ENCODE assay signal across 8 mouse cellular contexts in the genomic region with DNA sequence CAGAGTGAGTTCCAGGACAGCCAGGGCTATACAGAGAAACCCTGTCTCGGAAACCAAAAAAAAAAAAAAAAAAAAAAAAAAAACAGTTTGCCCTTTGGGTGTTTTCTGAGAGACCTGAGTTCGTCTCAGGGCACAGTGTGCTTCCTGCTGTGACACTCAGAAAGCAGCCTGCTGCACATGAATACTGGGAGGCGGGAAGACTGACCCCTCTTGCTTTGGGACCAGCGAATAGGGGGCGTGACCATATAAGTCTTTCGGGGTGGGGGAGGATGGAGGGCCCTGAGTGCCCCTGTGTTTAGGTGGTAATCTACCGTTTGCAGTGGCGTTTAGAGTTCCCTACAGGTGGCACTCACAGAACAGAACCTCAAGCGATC. TPM values are rescaled to one million over a fixed set of nuclear protein-coding genes. Genes with fewer than 3 reads are reported as not detected.
A peak's percentile ranks its signal among the peaks of the same experiment; 100 is the strongest.
DNase-seq lines count a peak whose midpoint lies in the region; ATAC-seq lines count a peak whose summit lies in the region.

No protein-coding gene starts in this region.

- H3K9ac ChIP-seq in forebrain, embryonic 11.5 days (ENCODE audit: low read length) = peak overlapping the region; percentile 5
- H3K9ac ChIP-seq in liver, embryonic 13.5 days = 0 out of 2 replicates have a peak overlapping the region, but pooled peaks have one; percentile 34

- no peaks in the 10 kb centered on the region for H3K36me3 ChIP-seq in forebrain, embryonic 11.5 days (ENCODE audit: control insufficient read depth, insufficient read depth, low read length)
- H3K36me3 ChIP-seq in liver, embryonic 13.5 days = no peaks in the 10 kb centered on the region

- no peaks in the 10 kb centered on the region for H3K27me3 ChIP-seq in forebrain, embryonic 11.5 days (ENCODE audit: control insufficient read depth, insufficient read depth, low read length)
- H3K27me3 ChIP-seq in liver, embryonic 13.5 days = peaks cover 84% of the 10 kb centered on the region

- 5% methylated on average over 8 of the region's 9 CpGs for WGBS in forebrain, embryonic 11.5 days
- WGBS in liver, embryonic 13.5 days (ENCODE audit: insufficient replicate concordance) = 6% methylated on average over 9 of the region's 9 CpGs

- H3K9me3 ChIP-seq in forebrain, embryonic 11.5 days (ENCODE audit: control insufficient read depth, low read length) = no peaks in the 10 kb centered on the region
- no peaks in the 10 kb centered on the region for H3K9me3 ChIP-seq in liver, embryonic 13.5 days (replicated peaks)

- H3K4me1 ChIP-seq in forebrain, embryonic 11.5 days (replicated peaks; ENCODE audit: control insufficient read depth, insufficient read depth, low read length) = peaks cover 34% of the 10 kb centered on the region
- H3K4me1 ChIP-seq in liver, embryonic 13.5 days (replicated peaks) = peaks cover 13% of the 10 kb centered on the region

- 0 out of 2 replicates have a peak overlapping the region, but pooled peaks have one; percentile 1 for H3K27ac ChIP-seq in forebrain, embryonic 11.5 days (ENCODE audit: low read depth, low read length)
- no peak overlapping the region for H3K27ac ChIP-seq in liver, embryonic 13.5 days

- H3K4me2 ChIP-seq in forebrain, embryonic 11.5 days (ENCODE audit: low read depth, low read length, severe bottlenecking) = peak overlapping the region; percentile 76
- peak overlapping the region; percentile 73 for H3K4me2 ChIP-seq in liver, embryonic 13.5 days

- no peak; the same call in 1 of the 2 replicates for ATAC-seq in forebrain, embryonic 11.5 days (replicated peaks; ENCODE audit: low FRiP score)
- no peak for ATAC-seq in liver, embryonic 13.5 days (ENCODE audit: low read depth)

- H3K4me3 ChIP-seq in forebrain, embryonic 11.5 days (ENCODE audit: low read depth, low read length) = peak overlapping the region; percentile 51
- H3K4me3 ChIP-seq in liver, embryonic 13.5 days (replicated peaks) = peak overlapping the region; percentile 53

- DNase-seq in embryo, embryonic 11 days = peak; percentile 16
- no peak for DNase-seq in embryo, embryonic 10 days (ENCODE audit: low spot score)
- peak; percentile 16 for DNase-seq in CD4-positive, CD25-positive, alpha-beta regulatory T cell, adult 2 months (ENCODE audit: low read depth, low spot score)
- peak; percentile 62 for DNase-seq in forebrain, embryonic 11.5 days (ENCODE audit: low spot score)
- DNase-seq in liver, embryonic 13.5 days = no peak
- DNase-seq in layer of hippocampus, adult 18-20 months (ENCODE audit: low spot score in 2 of 2) = no peak
- DNase-seq in right cerebral cortex, postnatal 4 days = no peak
- no peak for DNase-seq in spleen, postnatal 10 days (ENCODE audit: low spot score in 2 of 2)

RNA-seq across cellular contexts. Expression of a gene that starts 0.6 kb away (rescaled TPM):
- polyA plus RNA-seq in forebrain, embryonic 11.5 days (2014; fragmentation: Nextera tagmentation; extraction: Ambion mirVana) = 55.5 and 63.8 TPM in 2 replicates
- polyA plus RNA-seq in liver, embryonic 13.5 days (2015; fragmentation: Nextera tagmentation; extraction: Ambion mirVana) = 0.89 and 1.2 TPM in 2 replicates
- total RNA-seq in layer of hippocampus, adult 18-20 months (2021) = 100 to 1,000 TPM; 212 to 231 TPM

Comparison
In these comparisons a context has a peak if more than half of its experiments do, and no peak if none do; other contexts are left out.
1. DNase-seq: peak in embryo, embryonic 11 days (single experiment), CD4-positive, CD25-positive, alpha-beta regulatory T cell, adult 2 months (single experiment) and forebrain, embryonic 11.5 days (single experiment); none in embryo, embryonic 10 days (single experiment), liver, embryonic 13.5 days (single experiment), layer of hippocampus, adult 18-20 months (0 of 2), right cerebral cortex, postnatal 4 days (single experiment) and spleen, postnatal 10 days (0 of 2).
2. RNA of a gene that starts 0.6 kb away (polyA plus RNA-seq): 55.5 to 63.8 TPM in forebrain, embryonic 11.5 days; 0.89 to 1.2 TPM in liver, embryonic 13.5 days; every median in the first group is over 10 times any median in the second.